Mouse (Mus musculus): ENCODE measurements around the gene St6galnac4.

The St6galnac4 gene

GRCm38 (mm10) chr2:32586871-32587351, at the start of gene St6galnac4:
TSS of gene St6galnac4 (plus strand) at chr2:32587095.
- peak; percentile 98 for DNase-seq (ENCODE audit: low read depth, low spot score)

- peak; percentile 39 for DNase-seq (ENCODE audit: low read depth, low spot score)
Measured at GRCm38 (mm10) chr2:32537360-32537905, 49.5 kb upstream of the St6galnac4 start.

DNA sequence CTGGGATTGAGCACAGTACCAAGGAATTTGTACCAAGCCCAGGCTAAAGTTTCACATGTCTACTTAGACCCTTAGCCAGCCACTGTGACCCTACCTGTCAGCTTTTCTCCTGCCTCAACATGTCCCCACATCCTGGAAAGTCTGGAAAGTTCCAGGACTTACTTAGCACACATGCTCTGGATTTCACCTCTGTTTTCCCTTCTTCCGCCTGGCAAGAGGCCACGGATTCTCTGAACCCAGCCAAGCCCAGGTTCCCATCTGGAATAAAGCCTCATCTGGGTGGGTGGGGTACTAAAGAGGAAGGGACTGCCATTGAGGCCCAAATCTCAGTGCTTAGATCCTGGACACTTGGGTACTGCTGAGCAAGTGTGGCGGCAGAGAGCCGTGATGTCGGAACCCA, 49.0 kb upstream of the St6galnac4 start:
- peak; percentile 26 for DNase-seq (ENCODE audit: low read depth, low spot score)

- peak; percentile 59 for DNase-seq (ENCODE audit: low read depth, low spot score)
Measured at GRCm38 (mm10) chr2:32538461-32538860, 48.4 kb upstream of the St6galnac4 start.

GRCm38 (mm10) chr2:32539452-32539981, 47.4 kb upstream of the St6galnac4 start:
- DNase-seq (ENCODE audit: low read depth, low spot score): peak; percentile 31

GRCm38 (mm10) chr2:32541333-32541908, 45.5 kb upstream of the St6galnac4 start:
- peak; percentile 29 for DNase-seq (ENCODE audit: low read depth, low spot score)

DNA sequence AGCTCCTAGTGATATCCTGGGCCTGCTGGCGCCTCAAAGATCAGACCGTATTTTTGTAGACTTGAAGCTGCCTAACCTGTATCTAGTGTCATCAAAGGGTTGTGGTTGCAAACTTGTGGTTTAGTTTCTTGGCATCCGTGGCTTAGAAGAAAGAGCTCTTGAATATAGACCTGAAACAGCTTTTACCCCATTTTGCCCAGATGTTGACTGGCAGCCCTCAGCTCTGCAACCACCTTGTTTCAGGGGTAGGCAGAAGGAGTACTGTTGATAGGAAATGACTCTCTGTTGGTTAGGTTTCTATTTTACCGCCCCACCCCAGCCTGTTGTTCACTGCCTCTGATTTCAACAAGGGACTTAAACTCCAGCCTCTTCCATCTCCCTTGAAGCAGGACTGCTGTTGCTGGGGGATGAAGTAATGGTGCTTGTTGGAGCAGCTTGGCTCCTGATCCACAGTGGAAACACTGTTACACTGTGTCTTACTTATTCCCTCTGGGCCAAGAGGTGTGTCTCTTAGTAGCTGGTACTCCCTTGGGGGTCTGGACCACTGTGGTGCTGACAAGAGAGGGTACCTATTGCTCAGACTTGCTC, 44.8 kb upstream of the St6galnac4 start:
- DNase-seq (ENCODE audit: low read depth, low spot score): peak; percentile 87

- no peak for DNase-seq (ENCODE audit: low read depth, low spot score)
Measured at GRCm38 (mm10) chr2:32543031-32543449, 43.9 kb upstream of the St6galnac4 start.

DNA sequence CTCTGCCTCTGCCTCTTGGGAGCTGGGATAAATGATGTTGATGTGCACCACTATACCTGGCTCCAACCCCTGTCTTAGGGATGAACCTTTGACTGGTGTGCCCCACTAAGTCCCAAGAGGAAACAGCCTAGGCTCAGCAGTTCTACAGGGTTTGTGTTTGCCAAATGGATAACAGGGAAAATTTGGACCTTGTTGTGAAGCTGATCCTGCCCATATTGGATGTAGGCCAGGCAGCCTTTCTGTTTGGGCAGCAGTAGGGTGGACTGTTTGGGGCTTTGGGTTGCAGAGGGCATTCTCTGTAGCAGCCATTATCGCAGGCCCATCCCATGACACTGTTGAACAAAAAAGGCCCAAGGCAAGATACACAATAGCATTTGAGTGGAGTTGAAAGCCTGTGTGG, 39.9 kb upstream of the St6galnac4 start:
- no peak for DNase-seq (ENCODE audit: low read depth, low spot score)

DNA sequence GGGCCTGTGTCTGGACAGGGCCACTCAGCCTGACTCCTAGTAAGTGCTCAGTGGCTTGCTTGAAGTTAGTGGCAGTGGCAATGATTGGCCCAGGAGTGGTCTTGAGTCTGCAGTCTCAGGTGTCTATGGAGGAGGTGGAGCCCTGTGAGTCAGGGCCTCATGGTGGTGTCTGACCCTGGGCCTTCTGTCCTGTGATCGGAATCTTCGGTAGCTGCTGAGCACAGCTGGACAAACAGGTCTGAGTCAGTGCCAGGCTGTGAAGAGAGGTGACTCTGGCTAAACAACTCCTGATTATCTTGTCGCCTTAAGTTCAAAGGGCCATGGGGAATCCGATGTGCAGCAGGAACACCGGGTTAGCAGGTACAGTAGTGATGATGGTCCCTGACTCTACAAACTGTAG, 39.5 kb upstream of the St6galnac4 start:
- DNase-seq (ENCODE audit: low read depth, low spot score): no peak

GRCm38 (mm10) chr2:32547964-32548739, 38.7 kb upstream of the St6galnac4 start:
- peak; percentile 37 for DNase-seq (ENCODE audit: low read depth, low spot score)

DNA sequence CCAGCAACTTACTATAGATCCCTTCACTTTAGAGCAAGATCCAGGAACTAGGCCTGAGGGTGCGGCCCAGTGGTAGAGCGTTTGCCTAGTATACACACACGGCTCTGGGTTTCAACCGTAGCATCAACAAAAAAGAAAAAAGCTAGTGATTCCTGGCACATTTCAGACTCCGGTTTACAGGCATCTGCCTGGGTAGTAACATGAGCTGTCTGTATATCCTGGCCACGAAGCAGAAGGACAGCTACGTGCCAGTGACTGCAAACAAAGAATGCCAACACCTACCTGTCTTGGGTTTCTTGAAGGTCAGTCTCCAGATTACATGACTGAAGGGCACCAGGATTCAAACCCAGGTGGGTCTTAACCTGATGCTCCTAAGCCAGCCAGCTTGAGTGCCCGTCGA, 37.7 kb upstream of the St6galnac4 start:
- DNase-seq (ENCODE audit: low read depth, low spot score): no peak

DNA sequence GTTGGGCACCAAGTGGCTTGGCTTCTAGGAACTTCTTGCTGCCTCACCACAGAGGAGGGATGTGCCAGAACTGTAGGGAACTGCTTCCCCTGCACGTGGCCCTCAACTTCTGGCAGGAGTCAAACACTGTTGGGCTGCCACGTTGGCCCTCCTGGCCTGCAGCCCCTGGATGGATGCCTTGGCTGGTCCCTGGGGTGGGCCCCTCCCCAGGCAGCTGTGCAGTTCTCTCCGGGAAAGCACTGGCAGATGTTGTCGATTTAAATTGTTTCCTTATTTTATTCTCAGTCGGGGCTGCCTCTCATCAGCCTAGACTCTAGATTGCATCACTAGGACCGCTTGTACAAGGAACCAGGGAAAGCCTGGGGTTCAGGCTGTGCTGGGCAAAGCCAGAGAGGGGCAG, 37.1 kb upstream of the St6galnac4 start:
- no peak for DNase-seq (ENCODE audit: low read depth, low spot score)

DNA sequence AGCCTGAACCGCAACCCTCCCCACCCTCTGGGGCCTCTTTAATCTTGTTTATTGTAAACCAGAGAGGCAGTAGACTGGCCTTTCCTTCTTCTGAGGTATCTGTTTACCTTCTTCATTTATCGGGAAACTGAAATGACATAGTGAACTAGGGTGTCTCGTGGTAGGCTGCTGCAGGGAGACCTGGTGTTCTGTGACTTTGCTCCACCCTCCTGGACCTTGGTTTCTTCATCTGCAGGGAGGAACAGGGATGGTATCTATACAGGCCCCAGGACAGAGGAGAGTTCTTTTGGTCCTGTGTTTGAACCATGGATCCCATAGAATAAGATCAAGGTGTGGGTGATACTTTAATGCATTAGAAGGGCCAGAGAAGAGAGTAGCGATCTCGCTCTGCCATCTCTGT, 35.7 kb upstream of the St6galnac4 start:
- DNase-seq (ENCODE audit: low read depth, low spot score): no peak

DNA sequence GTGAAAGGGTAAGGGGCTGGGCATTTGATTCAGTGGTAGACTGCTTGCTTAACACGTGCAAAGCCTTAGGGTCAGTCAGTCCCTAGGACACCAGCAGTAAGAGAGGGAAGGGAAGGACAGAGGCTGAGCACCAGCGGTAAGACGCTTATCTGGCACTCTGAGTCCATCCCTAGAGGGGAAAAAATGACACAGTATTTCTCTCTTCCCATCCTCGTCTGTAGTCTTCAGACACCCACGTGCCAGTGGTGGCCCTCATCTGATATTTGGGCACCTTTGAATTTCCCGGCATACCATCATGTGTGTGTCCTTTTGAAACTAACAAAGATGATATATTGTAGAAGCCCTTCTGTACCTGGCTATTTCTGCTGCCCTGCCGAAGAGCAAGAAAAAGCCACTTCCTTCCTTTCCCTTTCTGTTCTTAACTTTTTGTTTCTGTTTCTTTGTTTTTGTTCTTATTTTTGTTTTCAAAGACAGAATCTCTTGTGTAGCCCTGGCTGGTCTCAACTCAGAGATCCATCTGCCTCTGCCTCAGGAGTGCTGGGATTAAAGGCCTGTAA, 33.2 kb upstream of the St6galnac4 start:
- peak; percentile 68 for DNase-seq (ENCODE audit: low read depth, low spot score)

DNA sequence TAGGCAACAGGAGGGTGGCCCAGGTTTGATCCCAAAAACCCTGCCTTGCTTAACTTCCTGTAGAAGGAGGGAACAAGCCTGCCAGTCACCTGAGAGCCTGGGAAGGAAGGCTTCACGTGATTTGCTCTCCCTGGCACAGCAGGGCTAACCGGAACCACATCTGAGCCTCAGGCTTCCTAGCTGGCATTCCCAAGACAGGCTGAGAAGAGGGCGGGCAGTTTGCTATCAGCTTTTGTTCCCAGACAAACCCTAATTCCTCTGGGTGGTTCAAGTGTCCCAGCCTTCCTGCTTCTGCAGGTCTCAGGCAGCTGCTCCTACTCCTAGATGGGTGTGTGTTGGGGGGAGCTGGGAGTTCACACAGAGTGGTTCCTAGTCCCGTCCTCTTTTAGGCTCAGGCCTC, 31.4 kb upstream of the St6galnac4 start:
- DNase-seq (ENCODE audit: low read depth, low spot score): no peak

GRCm38 (mm10) chr2:32556019-32556418, 30.9 kb upstream of the St6galnac4 start:
- DNase-seq (ENCODE audit: low read depth, low spot score): peak; percentile 41

DNA sequence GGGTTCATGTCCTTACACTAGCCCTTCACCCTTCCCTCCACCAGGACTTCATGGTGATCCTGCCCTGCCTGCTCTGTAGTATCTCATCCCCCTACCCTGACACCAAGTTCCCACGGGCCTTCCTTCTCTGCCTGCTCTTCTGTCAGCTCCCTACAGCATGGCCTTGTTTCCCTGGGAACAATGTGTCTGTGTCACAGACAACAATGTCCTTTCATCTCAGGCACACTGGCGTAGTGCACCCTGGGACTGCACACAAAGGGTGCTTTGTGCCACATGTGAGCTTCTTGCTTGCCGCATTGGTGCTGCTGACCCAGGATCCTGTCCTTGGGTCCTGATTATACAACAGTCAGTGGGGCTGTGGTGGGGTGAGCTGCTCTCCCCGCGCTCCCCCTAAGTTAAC, 27.3 kb upstream of the St6galnac4 start:
- DNase-seq (ENCODE audit: low read depth, low spot score): no peak

DNA sequence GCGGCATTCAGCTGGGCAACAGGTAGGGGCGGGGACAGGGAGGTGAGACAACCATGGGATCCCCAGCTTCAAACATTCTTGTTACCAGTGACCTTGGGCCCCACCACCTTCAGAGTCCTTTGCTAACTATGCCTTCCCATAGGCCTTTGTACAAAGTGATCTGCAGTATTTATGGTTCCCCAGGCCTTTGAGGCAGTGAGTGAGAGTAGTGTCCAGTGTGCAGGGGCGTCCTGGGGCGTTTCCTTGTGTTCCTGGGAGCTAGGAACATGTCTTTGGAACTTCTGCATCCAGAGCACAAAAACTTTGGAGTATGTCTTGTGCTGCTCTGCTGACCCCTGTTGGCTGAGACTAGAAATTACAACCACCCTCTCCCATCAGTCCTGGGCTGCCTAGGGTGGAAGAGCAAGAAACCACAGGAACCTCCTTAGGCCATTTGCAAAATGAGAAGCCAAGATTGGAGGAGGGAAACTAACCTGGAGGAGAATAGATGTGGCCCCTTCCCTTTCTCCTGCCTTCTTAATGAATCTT, 20.3 kb upstream of the St6galnac4 start:
- peak; percentile 86 for DNase-seq (ENCODE audit: low read depth, low spot score)

DNA sequence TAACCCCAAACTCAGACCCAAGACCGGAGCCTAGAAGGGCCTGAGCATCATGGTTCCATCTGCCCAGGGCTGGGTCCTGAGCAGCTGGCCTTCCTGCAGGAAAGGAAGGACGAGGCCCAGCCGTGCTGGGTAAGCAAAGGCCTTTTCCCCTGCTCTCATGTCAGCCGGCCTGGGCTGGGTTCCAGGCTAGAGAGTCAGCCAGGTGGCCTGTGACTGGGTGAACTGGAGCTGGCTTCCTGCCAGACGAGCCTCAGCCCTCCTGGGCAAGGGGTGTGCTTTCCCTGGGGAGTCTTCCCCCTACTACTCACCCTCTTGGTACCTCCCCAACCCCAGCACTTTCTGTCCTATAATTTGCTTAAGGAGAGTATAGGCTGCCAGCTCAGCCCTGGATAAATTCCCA, 18.7 kb upstream of the St6galnac4 start:
- DNase-seq (ENCODE audit: low read depth, low spot score): no peak

GRCm38 (mm10) chr2:32568941-32569340, 18.0 kb upstream of the St6galnac4 start:
- DNase-seq (ENCODE audit: low read depth, low spot score): no peak

Measured in CD4-positive, CD25-positive, alpha-beta regulatory T cell, adult 2 months (primary cell).